Mouse (Mus musculus) spleen, adult 2 months (tissue): ENCODE measurements around the gene Ppargc1a.

ENCODE experiments used
- CTCF ChIP-seq: fragments of 200-500 bp; IDR thresholded peaks from 2 replicates; pipeline ENCODE4 v1.5.1; 2011; ENCODE audit warnings: mild to moderate bottlenecking, inconsistent platforms; ENCODE audit not compliant: insufficient read depth, insufficient read length, insufficient replicate concordance; ENCODE audit errors: extremely low read depth
- POLR2A ChIP-seq: fragments of 200-500 bp; IDR thresholded peaks from 2 replicates; pipeline ENCODE4 v1.6.1; 2011; ENCODE audit warnings: low read depth, low read length, inconsistent platforms

DNA sequence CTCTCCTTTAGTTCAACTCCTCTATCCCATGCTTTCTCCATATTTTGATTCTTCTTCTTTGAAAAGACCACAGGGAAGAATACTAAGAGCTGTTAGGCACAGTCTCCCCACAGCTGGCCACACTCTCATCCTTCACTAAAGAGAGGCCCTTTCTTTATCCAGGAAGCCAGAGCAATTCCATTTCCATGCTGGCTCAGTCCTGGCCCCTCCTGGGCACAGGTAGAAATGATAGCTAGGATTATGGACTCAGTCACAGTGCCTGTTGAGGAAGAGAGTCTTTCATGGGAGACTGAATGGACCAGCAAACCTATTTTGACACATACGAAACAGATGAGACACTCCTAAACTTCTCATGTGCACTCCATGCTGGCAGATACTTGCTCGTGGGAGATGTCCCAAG is 18.7 kb upstream of the Ppargc1a start:
- TF ChIP-seq POLR2A (no peak), CTCF (no peak)
